Mouse (Mus musculus) erythroid progenitor cell, adult 5-6 weeks (primary cell): ENCODE measurements at regions not wholly inside any gene's neighbourhood (a gene's known extent, or its start where the extent isn't known, plus 50 kb on each side); places are given as distances from the start of the nearest gene placed in this dataset.

ENCODE experiments used
- ATAC-seq: replicated peaks from 2 replicates; pipeline ENCODE4 v1.8.0; 2016; ENCODE audit warnings: moderate number of reproducible peaks, mild to moderate bottlenecking, moderate TSS enrichment, inconsistent platforms; ENCODE audit not compliant: poor library complexity, low FRiP score, severe bottlenecking

GRCm38 (mm10) chr11:64579826-64580225 lies 143.4 kb upstream of the F930015N05Rik start:
- no peak for ATAC-seq

- no peak for ATAC-seq
Measured at GRCm38 (mm10) chr11:64586056-64586455, 149.6 kb upstream of the F930015N05Rik start.

GRCm38 (mm10) chr11:64587034-64587710 lies 150.7 kb upstream of the F930015N05Rik start:
- ATAC-seq = no peak

GRCm38 (mm10) chr11:64587751-64588600 lies 151.5 kb upstream of the F930015N05Rik start:
- no peak for ATAC-seq

- no peak for ATAC-seq
Measured at GRCm38 (mm10) chr11:64588601-64588989, 152.1 kb upstream of the F930015N05Rik start.

GRCm38 (mm10) chr11:64589026-64589425 lies 152.6 kb upstream of the F930015N05Rik start:
- ATAC-seq = no peak

GRCm38 (mm10) chr11:64590091-64590490 lies 153.6 kb upstream of the F930015N05Rik start:
- ATAC-seq = no peak

GRCm38 (mm10) chr11:64592253-64592652 lies 155.8 kb upstream of the F930015N05Rik start:
- no peak for ATAC-seq

GRCm38 (mm10) chr11:64597305-64597704 lies 160.9 kb upstream of the F930015N05Rik start:
- ATAC-seq = no peak

GRCm38 (mm10) chr11:64599178-64599577 lies 162.7 kb upstream of the F930015N05Rik start:
- no peak for ATAC-seq

GRCm38 (mm10) chr11:64600201-64601102 lies 164.0 kb upstream of the F930015N05Rik start:
- ATAC-seq = no peak

GRCm38 (mm10) chr11:64609043-64609442 lies 172.6 kb upstream of the F930015N05Rik start:
- ATAC-seq = no peak

GRCm38 (mm10) chr11:64610724-64611123 lies 174.3 kb upstream of the F930015N05Rik start:
- no peak for ATAC-seq

- ATAC-seq = no peak
Measured at GRCm38 (mm10) chr11:64615140-64615539, 178.7 kb upstream of the F930015N05Rik start.

- ATAC-seq = no peak
Measured at GRCm38 (mm10) chr11:64618631-64619385, 182.4 kb upstream of the F930015N05Rik start.

- ATAC-seq = no peak
Measured at GRCm38 (mm10) chr11:64627180-64627579, 190.7 kb upstream of the F930015N05Rik start.

- ATAC-seq = no peak
Measured at GRCm38 (mm10) chr11:64640947-64641346, 204.5 kb upstream of the F930015N05Rik start.

GRCm38 (mm10) chr11:64643171-64643570 lies 206.7 kb upstream of the F930015N05Rik start:
- ATAC-seq = no peak

GRCm38 (mm10) chr11:64647938-64648337 lies 211.5 kb upstream of the F930015N05Rik start:
- no peak for ATAC-seq
